Mouse (Mus musculus) monocyte, adult 5-6 weeks (primary cell): ENCODE data around the gene Apopt1. TPM values are rescaled to one million over a fixed set of nuclear protein-coding genes. Genes with fewer than 3 reads are reported as not detected.

ENCODE experiments used
- ATAC-seq: fragments of 153-309, 156-312 bp; replicated peaks from 2 replicates; pipeline ENCODE4 v1.8.0; 2017; ENCODE audit warnings: mild to moderate bottlenecking; ENCODE audit not compliant: low TSS enrichment, insufficient number of reproducible peaks, severe bottlenecking, poor library complexity, low FRiP score
- total RNA-seq: library from RNA; stranded (forward); fragments of 200-1000, 200-491, 200-594 nt; gene quantifications from 3 replicates; pipeline ENCODE4 v1.2.3, GENCODE M21; 2017

Gene Apopt1
- total RNA-seq, 1 experiment from 2014 or later: 29.7 TPM

GRCm38 (mm10) chr12:111790090-111790489, 77.0 kb downstream of the Apopt1 start:
- ATAC-seq: no peak

GRCm38 (mm10) chr12:111790631-111791030, 77.6 kb downstream of the Apopt1 start:
- no peak for ATAC-seq

- ATAC-seq: no peak
Measured at GRCm38 (mm10) chr12:111791474-111792104, 78.5 kb downstream of the Apopt1 start.

- no peak for ATAC-seq
Measured at GRCm38 (mm10) chr12:111794102-111794501, 81.0 kb downstream of the Apopt1 start.

- no peak for ATAC-seq
Measured at GRCm38 (mm10) chr12:111794526-111795179, 81.6 kb downstream of the Apopt1 start.

- ATAC-seq: no peak
Measured at GRCm38 (mm10) chr12:111795180-111795895, 82.3 kb downstream of the Apopt1 start.

- ATAC-seq: no peak
Measured at GRCm38 (mm10) chr12:111797251-111797650, 84.2 kb downstream of the Apopt1 start.

- ATAC-seq: no peak
Measured at GRCm38 (mm10) chr12:111798493-111798892, 85.4 kb downstream of the Apopt1 start.

GRCm38 (mm10) chr12:111800459-111801183, 87.6 kb downstream of the Apopt1 start:
- ATAC-seq: no peak

GRCm38 (mm10) chr12:111803538-111803937, 90.5 kb downstream of the Apopt1 start:
- no peak for ATAC-seq

Other genes starting within 250 kb of the Apopt1 start
- not detected in 3 replicates for gene Gm266, start 227.4 kb upstream of the Apopt1 start, total RNA-seq
- 371 to 483 TPM (median 423 TPM) in 3 replicates for gene Eif5, start 175.2 kb upstream of the Apopt1 start, total RNA-seq
- 92.2 to 123 TPM (median 92.7 TPM) in 3 replicates for gene Mark3, start 138.7 kb upstream of the Apopt1 start, total RNA-seq
- gene Ckb, start 40.9 kb upstream of the Apopt1 start, total RNA-seq: 21.5 to 39.0 TPM (median 37.5 TPM) in 3 replicates
- 2.2 to 2.7 TPM (median 2.5 TPM) in 3 replicates for gene Trmt61a, start 35.2 kb upstream of the Apopt1 start, total RNA-seq
- gene Bag5, start within 50 bp of the Apopt1 start, total RNA-seq: 37.2 to 42.3 TPM (median 41.6 TPM) in 3 replicates
- 142 to 241 TPM (median 173 TPM) in 3 replicates for gene Klc1, start 45.6 kb downstream of the Apopt1 start, total RNA-seq
- 0.11 to 2.1 TPM (median 1.9 TPM) in 3 replicates for gene Xrcc3, start 100.6 kb downstream of the Apopt1 start, total RNA-seq
- 1.0 to 3.8 TPM (median 3.5 TPM) in 3 replicates for gene Zfyve21, start 100.9 kb downstream of the Apopt1 start, total RNA-seq
- gene Ppp1r13b, start 194.8 kb downstream of the Apopt1 start, total RNA-seq: 9.8 to 19.1 TPM (median 12.6 TPM) in 3 replicates